Mouse (Mus musculus) macrophage (primary cell): ENCODE data around the gene Themis2. TPM values are rescaled to one million over a fixed set of nuclear protein-coding genes. Genes with fewer than 3 reads are reported as not detected.
A peak's percentile ranks its signal among the peaks of the same experiment; 100 is the strongest.
"Not testable (repeated sequence)": the region's sequence is repeated elsewhere in the genome, so short reads cannot be mapped to it uniquely, and the experiment has no call there.

ENCODE experiments used
- H3K27ac ChIP-seq: fragments of 350-480 bp; formaldehyde crosslinking; 2 replicates; pipeline ENCODE4 v1.9.0; 2021
- H3K36me3 ChIP-seq: fragments of 350-480 bp; formaldehyde crosslinking; 2 replicates; pipeline ENCODE4 v1.9.0; 2021; ENCODE audit errors: inconsistent target
- H3K4me3 ChIP-seq: fragments of 350-480 bp; formaldehyde crosslinking; 2 replicates; pipeline ENCODE4 v1.9.0; 2021; ENCODE audit errors: inconsistent target
- H3K79me2 ChIP-seq: fragments of 350-480 bp; formaldehyde crosslinking; 2 replicates; pipeline ENCODE4 v1.9.0; 2021; ENCODE audit errors: inconsistent target
- WGBS: methylation state at CpG from one replicate; pipeline ENCODE4 v1.1.7; 2026; ENCODE audit warnings: inconsistent platforms; ENCODE audit not compliant: missing documents; 5-methylcytosine and 5-hydroxymethylcytosine counted together
- polyA plus RNA-seq: library from polyadenylated mRNA; stranded (reverse); fragments of 250-400 nt; gene quantifications from 3 replicates; pipeline ENCODE4 v1.2.4, GENCODE M21; 2018; ENCODE audit warnings: inconsistent platforms

Gene Themis2
- polyA plus RNA-seq, 1 experiment from 2014 or later = 207 TPM

DNA sequence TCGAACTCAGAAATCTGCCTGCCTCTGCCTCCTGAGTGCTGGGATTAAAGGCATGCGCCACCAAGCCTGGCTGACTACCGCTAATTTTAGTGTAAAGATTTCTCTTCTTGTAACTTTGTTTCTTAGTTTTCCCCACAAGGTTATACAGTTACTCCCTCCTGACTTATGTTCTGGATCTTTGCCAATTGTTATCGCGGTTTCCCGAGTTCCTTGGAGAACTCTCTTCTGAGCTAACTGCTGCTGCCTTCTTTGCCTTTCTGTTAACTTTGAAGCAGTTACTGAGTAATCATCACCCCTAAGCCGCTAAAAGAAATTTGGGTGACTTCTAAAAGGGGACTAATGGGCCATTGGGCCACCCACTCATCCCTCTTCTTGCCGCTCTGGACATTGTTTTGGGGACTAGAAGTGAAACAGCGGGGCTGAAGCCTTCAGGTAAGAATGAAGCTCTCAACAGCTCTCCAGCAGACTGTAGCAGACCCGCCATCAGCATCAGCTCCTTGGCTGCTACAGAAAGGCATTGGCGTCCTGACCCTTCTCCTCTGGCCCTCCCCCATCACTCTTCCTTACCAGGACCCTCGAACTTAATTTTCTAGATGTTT lies 9.5 kb upstream of the Themis2 start:
- no peak overlapping the region for H3K4me3 ChIP-seq
- no peaks in the 10 kb centered on the region; the same call in 1 of the 2 replicates for H3K79me2 ChIP-seq
- H3K27ac ChIP-seq = peak overlapping the region; percentile 84
- 85% methylated on average over 11 of the region's 12 CpGs for WGBS
- H3K36me3 ChIP-seq = no peaks in the 10 kb centered on the region

DNA sequence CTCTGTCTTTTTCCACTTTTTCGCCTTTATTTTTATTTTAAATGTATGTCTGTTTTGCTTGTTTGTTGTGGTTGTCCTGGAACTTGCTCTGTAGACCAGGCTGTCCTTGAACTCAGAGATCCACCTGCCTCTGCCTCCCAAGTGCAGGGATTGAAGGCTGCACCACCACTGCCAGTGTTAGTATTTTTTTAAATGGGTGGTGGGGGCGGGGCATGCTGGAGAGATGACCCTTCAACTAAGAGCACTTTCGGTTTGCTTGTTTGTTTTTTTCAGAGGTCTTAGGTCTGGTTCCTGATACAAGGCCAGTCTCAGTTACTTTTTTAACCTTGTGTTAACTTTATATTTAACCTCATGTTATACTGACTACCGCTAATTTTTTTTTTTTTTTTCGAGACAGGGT lies 9.0 kb upstream of the Themis2 start:
- no peak overlapping the region for H3K4me3 ChIP-seq
- H3K27ac ChIP-seq = peak overlapping the region; percentile 84
- H3K36me3 ChIP-seq = no peaks in the 10 kb centered on the region
- 60% methylated on average over 4 of the region's 5 CpGs for WGBS
- no peaks in the 10 kb centered on the region; the same call in 1 of the 2 replicates for H3K79me2 ChIP-seq

DNA sequence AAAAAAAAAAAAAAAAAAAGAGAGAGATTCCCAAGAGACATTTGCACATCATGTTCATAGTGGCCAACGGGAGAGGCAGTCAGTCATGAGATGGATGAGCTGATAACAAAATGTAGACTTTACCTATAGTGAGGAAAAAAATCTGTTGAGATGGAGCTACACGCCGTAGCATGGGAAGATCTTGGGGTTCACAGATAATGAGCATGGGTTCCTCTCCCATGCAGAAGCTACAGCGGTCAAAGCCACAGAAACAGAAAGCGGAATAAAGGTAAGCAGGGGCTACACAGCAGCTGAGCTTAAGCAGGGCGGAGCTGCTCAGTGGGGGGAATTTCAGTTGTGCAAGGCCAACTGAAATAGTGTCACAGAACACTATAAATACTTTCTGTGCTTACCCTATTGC lies 8.1 kb upstream of the Themis2 start:
- Histone ChIP-seq H3K27ac (peak overlapping the region; percentile 84), H3K4me3 (no peak overlapping the region), H3K36me3 (no peaks in the 10 kb centered on the region), H3K79me2 (no peaks in the 10 kb centered on the region; the same call in 1 of the 2 replicates)
- 6% methylated on average over 6 of the region's 6 CpGs for WGBS

GRCm38 (mm10) chr4:132803876-132804275 lies 7.7 kb upstream of the Themis2 start:
- H3K27ac ChIP-seq = peak overlapping the region; percentile 84
- WGBS = 87% methylated on average over 7 of the region's 7 CpGs

GRCm38 (mm10) chr4:132803212-132803611 lies 7.0 kb upstream of the Themis2 start:
- 87% methylated on average over 5 of the region's 5 CpGs for WGBS
- H3K4me3 ChIP-seq = no peak overlapping the region

More at GRCm38 (mm10) chr4:132803876-132804275, 7.7 kb upstream of the Themis2 start:
- H3K79me2 ChIP-seq = no peaks in the 10 kb centered on the region; the same call in 1 of the 2 replicates
- no peaks in the 10 kb centered on the region for H3K36me3 ChIP-seq
- H3K4me3 ChIP-seq = no peak overlapping the region

GRCm38 (mm10) chr4:132802171-132802637 lies 6.0 kb upstream of the Themis2 start:
- H3K4me3 ChIP-seq = no peak overlapping the region
- peak overlapping the region; percentile 82 for H3K27ac ChIP-seq
- WGBS = 11% methylated on average over 14 of the region's 16 CpGs
- H3K79me2 ChIP-seq = peaks cover 3% of the 10 kb centered on the region; the same call in 1 of the 2 replicates
- no peaks in the 10 kb centered on the region for H3K36me3 ChIP-seq

More at GRCm38 (mm10) chr4:132803212-132803611, 7.0 kb upstream of the Themis2 start:
- Histone ChIP-seq H3K36me3 (no peaks in the 10 kb centered on the region), H3K79me2 (no peaks in the 10 kb centered on the region; the same call in 1 of the 2 replicates), H3K27ac (peak overlapping the region; percentile 82)

GRCm38 (mm10) chr4:132801176-132802077 lies 5.2 kb upstream of the Themis2 start:
- no peak overlapping the region for H3K4me3 ChIP-seq
- WGBS = 87% methylated on average over 16 of the region's 18 CpGs

GRCm38 (mm10) chr4:132799845-132800244 lies 3.7 kb upstream of the Themis2 start:
- Histone ChIP-seq H3K4me3 (no peak overlapping the region), H3K79me2 (peaks cover 26% of the 10 kb centered on the region), H3K36me3 (no peaks in the 10 kb centered on the region), H3K27ac (peak overlapping the region; percentile 31)
- WGBS = 61% methylated on average over 4 of the region's 4 CpGs

More at GRCm38 (mm10) chr4:132801176-132802077, 5.2 kb upstream of the Themis2 start:
- Histone ChIP-seq H3K36me3 (no peaks in the 10 kb centered on the region), H3K27ac (peak overlapping the region; percentile 82), H3K79me2 (peaks cover 10% of the 10 kb centered on the region; the same call in 1 of the 2 replicates)

DNA sequence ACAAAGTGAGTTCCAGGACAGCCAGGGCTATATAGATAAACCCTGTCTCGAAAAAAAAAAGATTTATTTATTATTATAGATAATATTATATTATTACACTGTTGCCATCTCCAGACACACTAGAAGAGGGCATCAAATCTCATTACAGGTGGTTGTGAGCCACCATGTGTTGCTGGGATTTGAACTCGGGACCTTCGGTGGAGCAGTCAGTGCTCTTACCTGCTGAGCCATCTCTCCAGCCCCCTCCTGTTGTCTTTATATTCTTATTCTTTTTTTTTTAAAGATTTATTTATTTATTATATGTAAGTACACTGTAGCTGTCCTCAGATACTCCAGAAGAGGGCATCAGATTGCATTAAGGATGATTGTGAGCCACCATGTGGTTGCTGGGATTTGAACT lies 2.5 kb upstream of the Themis2 start:
- H3K4me3 ChIP-seq, H3K36me3 ChIP-seq: not testable (repeated sequence)
- H3K27ac ChIP-seq = peak overlapping the region; percentile 74
- peaks cover 38% of the 10 kb centered on the region for H3K79me2 ChIP-seq
- WGBS = 93% methylated on average over 3 of the region's 3 CpGs

- peak overlapping the region; percentile 74 for H3K27ac ChIP-seq
- H3K4me3 ChIP-seq = no peak overlapping the region
- H3K36me3 ChIP-seq = no peaks in the 10 kb centered on the region
- 3% methylated on average over 4 of the region's 4 CpGs for WGBS
- peaks cover 44% of the 10 kb centered on the region for H3K79me2 ChIP-seq
These were observed 1.8 kb upstream of the Themis2 start for GRCm38 (mm10) chr4:132798028-132798427.

GRCm38 (mm10) chr4:132797461-132797860 lies 1.3 kb upstream of the Themis2 start:
- H3K36me3 ChIP-seq = peaks cover 4% of the 10 kb centered on the region
- H3K4me3 ChIP-seq = no peak overlapping the region
- peaks cover 50% of the 10 kb centered on the region for H3K79me2 ChIP-seq
- H3K27ac ChIP-seq = peak overlapping the region; percentile 74
- WGBS = 13% methylated on average over 1 of the region's 1 CpGs

DNA sequence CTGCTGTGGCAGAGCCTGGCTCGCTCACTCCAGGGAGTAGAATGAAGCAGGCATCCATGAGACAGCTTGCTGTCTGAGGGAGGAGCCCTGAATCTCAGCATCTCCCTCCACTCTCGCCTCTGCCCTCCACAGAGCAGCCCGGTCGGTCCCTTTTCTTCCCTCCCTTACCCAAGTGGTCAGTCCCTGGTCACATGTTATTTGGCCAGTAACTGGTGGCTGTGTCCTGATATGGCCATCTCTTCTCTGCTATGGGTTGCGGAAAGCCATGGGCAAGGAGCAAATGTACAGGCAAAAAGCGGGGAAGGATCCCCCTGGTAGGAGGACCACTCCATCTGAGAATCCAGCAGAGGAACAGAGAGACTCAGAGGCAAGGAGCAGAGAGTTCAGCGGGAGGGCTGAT lies 1.0 kb downstream of the Themis2 start:
- Histone ChIP-seq H3K36me3 (peaks cover 27% of the 10 kb centered on the region), H3K27ac (peak overlapping the region; percentile 96), H3K79me2 (peaks cover 73% of the 10 kb centered on the region), H3K4me3 (peak overlapping the region; percentile 94)
- 43% methylated on average over 7 of the region's 7 CpGs for WGBS

- peak overlapping the region; percentile 94 for H3K4me3 ChIP-seq
- H3K36me3 ChIP-seq = peaks cover 31% of the 10 kb centered on the region
- peaks cover 77% of the 10 kb centered on the region for H3K79me2 ChIP-seq
- H3K27ac ChIP-seq = peak overlapping the region; percentile 96
- 19% methylated on average over 8 of the region's 8 CpGs for WGBS
These were observed 1.4 kb downstream of the Themis2 start for GRCm38 (mm10) chr4:132794760-132795159.

- WGBS = 0% methylated on average over 9 of the region's 9 CpGs
- Histone ChIP-seq H3K36me3 (peaks cover 39% of the 10 kb centered on the region), H3K4me3 (peak overlapping the region; percentile 94), H3K27ac (peak overlapping the region; percentile 96), H3K79me2 (peaks cover 84% of the 10 kb centered on the region)
These were observed 2.2 kb downstream of the Themis2 start for GRCm38 (mm10) chr4:132794028-132794427.
